Mouse (Mus musculus) bone marrow, adult 2 months (tissue): ENCODE measurements at regions not wholly inside any gene's neighbourhood (a gene's known extent, or its start where the extent isn't known, plus 50 kb on each side); places are given as distances from the start of the nearest gene placed in this dataset.

ENCODE experiments used
- CTCF ChIP-seq: fragments of 200-500 bp; IDR thresholded peaks from 2 replicates; pipeline ENCODE4 v1.5.1; 2011; ENCODE audit warnings: low read length, control low read depth; ENCODE audit not compliant: control insufficient read depth, insufficient read depth
- POLR2A ChIP-seq: fragments of 200-500 bp; IDR thresholded peaks from 2 replicates; pipeline ENCODE4 v1.6.1; 2011; ENCODE audit warnings: low read depth, mild to moderate bottlenecking, control low read depth, low read length, borderline replicate concordance; ENCODE audit not compliant: control insufficient read depth

GRCm38 (mm10) chr12:25858397-25858796 lies 556.7 kb downstream of the Rnf144a start:
- TF ChIP-seq CTCF (no peak), POLR2A (no peak)
